Mouse (Mus musculus) limb, embryonic 14.5 days (tissue): ENCODE results near the gene Klf12. TPM values are rescaled to one million over a fixed set of nuclear protein-coding genes. Genes with fewer than 3 reads are reported as not detected.

ENCODE experiments used
- ATAC-seq: fragments of 200-750 bp; cut with Nextera tagmentation; 2 replicates; pipeline ENCODE4 v1.8.0; 2017; ENCODE audit warnings: low read depth, moderate number of reproducible peaks, moderate TSS enrichment; ENCODE audit not compliant: low FRiP score
- DNase-seq: peaks from one replicate; pipeline ENCODE4 v3.0.0-alpha.2; 2015; ENCODE audit warnings: low spot score
- H3K27ac ChIP-seq: fragments of 300-500 bp; sonication (generic); replicated peaks from 2 replicates; pipeline ENCODE4 v1.5.1; 2014; ENCODE audit warnings: low read depth, mild to moderate bottlenecking, low read length, moderate library complexity, mixed read lengths
- H3K27me3 ChIP-seq: fragments of 300-500 bp; sonication (generic); 2 replicates; pipeline ENCODE4 v1.6.1; 2014; ENCODE audit warnings: low read length, mixed read lengths; ENCODE audit not compliant: control insufficient read depth, insufficient read depth
- H3K36me3 ChIP-seq: fragments of 300-500 bp; sonication (generic); 2 replicates; pipeline ENCODE4 v1.6.1; 2014; ENCODE audit warnings: mild to moderate bottlenecking, low read length, moderate library complexity, mixed read lengths; ENCODE audit not compliant: control insufficient read depth, insufficient read depth
- H3K4me1 ChIP-seq: fragments of 300-500 bp; sonication (generic); 2 replicates; pipeline ENCODE4 v1.6.1; 2014; ENCODE audit warnings: antibody characterized with exemption, low read length, mixed read lengths; ENCODE audit not compliant: control insufficient read depth, insufficient read depth
- H3K4me2 ChIP-seq: fragments of 300-500 bp; sonication (generic); replicated peaks from 2 replicates; pipeline ENCODE4 v1.6.1; 2014; ENCODE audit warnings: low read depth, mild to moderate bottlenecking, low read length, moderate library complexity; ENCODE audit not compliant: severe bottlenecking
- H3K4me3 ChIP-seq: fragments of 300-500 bp; sonication (generic); replicated peaks from 2 replicates; pipeline ENCODE4 v1.5.1; 2014; ENCODE audit warnings: low read length
- H3K9ac ChIP-seq: fragments of 300-500 bp; sonication (generic); 2 replicates; pipeline ENCODE4 v1.6.1; 2014; ENCODE audit warnings: mild to moderate bottlenecking, low read depth, low read length, moderate library complexity; ENCODE audit not compliant: severe bottlenecking
- H3K9me3 ChIP-seq: fragments of 300-500 bp; sonication (generic); 2 replicates; pipeline ENCODE4 v1.6.1; 2016; ENCODE audit warnings: low read length; ENCODE audit not compliant: control insufficient read depth
- POLR2A ChIP-seq: fragments of 200-500 bp; IDR thresholded peaks from 2 replicates; pipeline ENCODE4 v1.8.0; 2012; ENCODE audit warnings: inconsistent platforms, mild to moderate bottlenecking, moderate library complexity, borderline replicate concordance; ENCODE audit not compliant: insufficient read depth, insufficient read length; ENCODE audit errors: extremely low read depth
- WGBS: fragments of 180-500 bp; shearing (Covaris S2); extraction: QIAGEN DNeasy Blood & Tissue Kit; methylation state at CpG from one replicate; pipeline ENCODE4 v1.1.7; 2014; 5-methylcytosine and 5-hydroxymethylcytosine counted together
- polyA plus RNA-seq, 2 experiments: library from polyadenylated mRNA; depleted of rRNA in 1 of 2; stranded (reverse) in 1 of 2; unstranded in 1 of 2; fragments of >200 nt; fragmentation: Nextera tagmentation in 1 of 2; extraction: Ambion mirVana in 1 of 2; gene quantifications; 2 replicates each; pipeline versions ENCODE4 v1.2.1 to v1.2.3; 2012 to 2014

The Klf12 gene
- polyA plus RNA-seq, 2 experiments, result 23.7 to 32.0 TPM

GRCm38 (mm10) chr14:100103818-100104217 is 180.7 kb downstream of the Klf12 start:
- DNase-seq, result no peak
- no peaks in the 10 kb centered on the region for H3K4me1 ChIP-seq
- H3K9ac ChIP-seq, result no peak overlapping the region
- H3K27me3 ChIP-seq, result no peaks in the 10 kb centered on the region
- TF ChIP-seq POLR2A, result no peak
- ATAC-seq, result no peak
- no peaks in the 10 kb centered on the region for H3K9me3 ChIP-seq
- H3K4me3 ChIP-seq, result no peak overlapping the region
- no peak overlapping the region for H3K4me2 ChIP-seq
- 80% methylated on average over 6 of the region's 6 CpGs for WGBS
- H3K36me3 ChIP-seq, result peaks cover 10% of the 10 kb centered on the region; the same call in 1 of the 2 replicates
- no peak overlapping the region for H3K27ac ChIP-seq

- H3K27ac ChIP-seq, result no peak overlapping the region
- no peaks in the 10 kb centered on the region for H3K4me1 ChIP-seq
- H3K4me2 ChIP-seq, result no peak overlapping the region
- TF ChIP-seq POLR2A, result no peak
- no peaks in the 10 kb centered on the region for H3K9me3 ChIP-seq
- H3K9ac ChIP-seq, result no peak overlapping the region
- no peaks in the 10 kb centered on the region for H3K36me3 ChIP-seq
- 89% methylated on average over 10 of the region's 10 CpGs for WGBS
- no peak overlapping the region for H3K4me3 ChIP-seq
- no peak for DNase-seq
- H3K27me3 ChIP-seq, result no peaks in the 10 kb centered on the region
- ATAC-seq, result no peak
These were observed 187.0 kb downstream of the Klf12 start for GRCm38 (mm10) chr14:100097208-100098189.

- WGBS, result 72% methylated on average over 3 of the region's 3 CpGs
- no peaks in the 10 kb centered on the region for H3K27me3 ChIP-seq
- H3K4me3 ChIP-seq, result no peak overlapping the region
- H3K27ac ChIP-seq, result no peak overlapping the region
- ATAC-seq (no peak), DNase-seq (no peak)
- no peaks in the 10 kb centered on the region for H3K9me3 ChIP-seq
- no peak overlapping the region for H3K4me2 ChIP-seq
- no peak for TF ChIP-seq POLR2A
- no peak overlapping the region for H3K9ac ChIP-seq
- H3K36me3 ChIP-seq, result no peaks in the 10 kb centered on the region
- H3K4me1 ChIP-seq, result no peaks in the 10 kb centered on the region
These were observed 188.7 kb downstream of the Klf12 start for GRCm38 (mm10) chr14:100095730-100096129.

GRCm38 (mm10) chr14:100090517-100090916 is 194.0 kb downstream of the Klf12 start:
- DNase-seq, result no peak
- 76% methylated on average over 1 of the region's 1 CpGs for WGBS
- H3K4me2 ChIP-seq, result no peak overlapping the region
- H3K4me1 ChIP-seq, result no peaks in the 10 kb centered on the region
- no peak overlapping the region for H3K9ac ChIP-seq
- H3K27me3 ChIP-seq, result no peaks in the 10 kb centered on the region
- H3K36me3 ChIP-seq, result no peaks in the 10 kb centered on the region
- TF ChIP-seq POLR2A, result no peak
- no peak for ATAC-seq
- no peak overlapping the region for H3K4me3 ChIP-seq
- H3K9me3 ChIP-seq, result no peaks in the 10 kb centered on the region
- H3K27ac ChIP-seq, result no peak overlapping the region

GRCm38 (mm10) chr14:100079620-100080019 is 204.9 kb downstream of the Klf12 start:
- Histone ChIP-seq H3K4me3 (no peak overlapping the region), H3K27ac (no peak overlapping the region), H3K4me1 (no peaks in the 10 kb centered on the region), H3K36me3 (no peaks in the 10 kb centered on the region), H3K9me3 (no peaks in the 10 kb centered on the region), H3K27me3 (no peaks in the 10 kb centered on the region), H3K4me2 (no peak overlapping the region), H3K9ac (no peak overlapping the region)
- no peak for ATAC-seq
- 78% methylated on average over 4 of the region's 4 CpGs for WGBS
- TF ChIP-seq POLR2A, result no peak
- no peak for DNase-seq
